Mouse (Mus musculus): ENCODE measurements around the gene Scube2.

GRCm38 (mm10) chr7:109781470-109782203, 83.8 kb downstream of the Scube2 start, which contains the start of gene Nrip3:
- TF ChIP-seq POLR2A (IDR thresholded peaks at IDR 0.05; ENCODE audit: borderline replicate concordance, low read depth, low read length) (no peak), CTCF (IDR thresholded peaks at IDR 0.05; ENCODE audit: low read depth, low read length) (no peak)
